Mouse (Mus musculus): ENCODE results near the gene Hspa1a.

GRCm38 (mm10) chr17:34931061-34931734 lies 40.8 kb downstream of the Hspa1a start, which contains the start of gene Neu1:
- no peak; the same call in 1 of the 2 replicates for TF ChIP-seq CTCF (IDR thresholded peaks at IDR 0.05; ENCODE audit: low read depth, low read length)
- no peak for TF ChIP-seq GATA1 (IDR thresholded peaks at IDR 0.05; ENCODE audit: borderline replicate concordance, low read length)
- TF ChIP-seq TAL1 (conservative IDR thresholded peaks at IDR 0.05; ENCODE audit: low read depth, low read length) = no peak
- TF ChIP-seq GATA2 (IDR thresholded peaks at IDR 0.05; ENCODE audit: borderline replicate concordance, low read depth, low read length) = no peak
- no peak for TF ChIP-seq POLR2AphosphoS5 (IDR thresholded peaks at IDR 0.05; ENCODE audit: insufficient replicate concordance, low read depth, low read length)
